Mouse (Mus musculus): ENCODE data around the gene Rab11fip4.

- TF ChIP-seq POLR2A (IDR thresholded peaks at IDR 0.05; ENCODE audit: low read depth, low read length) (no peak), CTCF (IDR thresholded peaks at IDR 0.05; ENCODE audit: borderline replicate concordance, insufficient read depth, low read length) (no peak)
These were observed 85.5 kb downstream of the Rab11fip4 start for GRCm38 (mm10) chr11:79676483-79676967.

Data from embryonic fibroblast, embryonic 13.5 days (primary cell).